Mouse (Mus musculus) mature B cell (primary cell): ENCODE results near the gene Synj2bp.
"Not testable (repeated sequence)": the region's sequence is repeated elsewhere in the genome, so short reads cannot be mapped to it uniquely, and the experiment has no call there.

Source experiments
- in situ Hi-C: fragments of 300-500 bp; cut with MboI; formaldehyde crosslinking; loops from 2 replicates; pipeline ENCODE4 v1.14.3; 2019

The Synj2bp gene

GRCm38 (mm10) chr12:81532316-81533028 lies at the start of gene Synj2bp, which contains the start of gene Gm20498:
Gene Synj2bp (minus strand): TSS chr12:81532911.
Gene Gm20498 (minus strand): TSS chr12:81532905.
- in situ Hi-C loops = no loop called here

GRCm38 (mm10) chr12:81568374-81568773 lies 35.7 kb upstream of the Synj2bp start, which contains the start of gene Adam21:
Gene Adam21 (minus strand): TSS chr12:81568474.
- in situ Hi-C loops = no loop called here

DNA sequence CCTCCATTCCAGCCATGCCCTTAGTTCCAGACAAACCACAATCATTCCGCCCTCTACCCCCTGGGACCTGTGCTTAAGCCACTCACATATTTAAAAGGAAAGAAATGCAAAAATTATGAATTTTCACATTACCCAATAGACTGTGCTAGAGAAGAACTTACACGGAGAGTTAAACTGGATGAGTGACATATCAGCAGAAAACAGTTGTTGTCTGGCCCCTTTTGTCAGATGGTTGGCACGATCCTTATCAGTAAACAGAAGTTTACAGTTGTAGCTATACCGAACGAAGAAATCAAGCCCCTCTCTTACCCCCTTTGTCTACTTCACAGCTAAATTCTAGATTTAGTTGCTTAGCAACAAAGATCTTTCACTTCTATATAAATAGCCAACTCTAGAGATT lies 35.2 kb upstream of the Synj2bp start:
- in situ Hi-C loops = no loop called here

GRCm38 (mm10) chr12:81564173-81564572 lies 31.5 kb upstream of the Synj2bp start:
- in situ Hi-C loops = no loop called here

- in situ Hi-C loops = no loop called here
Measured at GRCm38 (mm10) chr12:81549286-81549685, 16.6 kb upstream of the Synj2bp start.

GRCm38 (mm10) chr12:81547163-81547562 lies 14.5 kb upstream of the Synj2bp start:
- in situ Hi-C loops = no loop called here

DNA sequence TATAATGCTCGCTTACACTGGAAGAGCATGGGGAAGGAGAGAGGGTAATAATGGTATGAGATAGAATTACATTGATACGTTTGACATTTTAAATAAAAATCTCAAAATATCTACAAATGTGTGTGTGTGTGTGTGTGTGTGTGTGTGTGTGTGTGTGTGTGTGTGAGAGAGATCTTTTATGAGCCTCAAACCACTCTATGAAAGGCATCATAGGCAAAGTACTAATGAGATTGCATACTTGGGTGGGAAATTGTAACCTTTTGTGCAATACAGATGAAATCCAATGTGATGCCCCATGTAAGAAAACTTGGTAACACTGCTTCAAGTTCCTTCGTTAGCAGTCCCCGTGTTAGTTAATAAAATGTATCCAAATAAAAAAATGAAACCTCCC lies 313 bp upstream of the Synj2bp start:
- in situ Hi-C loops = no loop called here

DNA sequence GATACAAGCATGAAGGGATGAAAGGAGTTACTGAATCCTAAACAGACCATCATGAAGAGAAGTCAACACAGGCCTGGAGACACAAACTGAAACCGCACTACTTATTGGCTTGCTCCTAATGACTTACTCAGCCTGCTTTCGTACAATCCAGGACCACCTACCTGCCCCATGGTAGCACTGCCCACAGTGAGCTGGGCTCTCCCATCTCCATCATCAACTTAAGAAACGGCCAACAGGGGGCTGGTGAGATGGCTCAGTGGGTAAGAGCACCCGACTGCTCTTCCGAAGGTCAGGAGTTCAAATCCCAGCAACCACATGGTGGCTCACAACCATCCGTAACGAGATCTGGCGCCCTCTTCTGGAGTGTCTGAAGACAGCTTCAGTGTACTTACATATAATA lies 2.1 kb downstream of the Synj2bp start:
- in situ Hi-C loops = not testable (repeated sequence)

- in situ Hi-C loops = not testable (repeated sequence)
Measured at GRCm38 (mm10) chr12:81496906-81497305, 35.8 kb downstream of the Synj2bp start.

- in situ Hi-C loops = no loop called here
Measured at GRCm38 (mm10) chr12:81490491-81490890, 42.2 kb downstream of the Synj2bp start.

GRCm38 (mm10) chr12:81485311-81485710 lies 47.4 kb downstream of the Synj2bp start:
- in situ Hi-C loops = no loop called here

- in situ Hi-C loops = no loop called here
Measured at GRCm38 (mm10) chr12:81484727-81485191, 48.0 kb downstream of the Synj2bp start, which contains the start of gene Cox16. Gene Cox16 (minus strand): TSS chr12:81485127.

GRCm38 (mm10) chr12:81484212-81484611 lies 48.5 kb downstream of the Synj2bp start:
- in situ Hi-C loops = no loop called here

DNA sequence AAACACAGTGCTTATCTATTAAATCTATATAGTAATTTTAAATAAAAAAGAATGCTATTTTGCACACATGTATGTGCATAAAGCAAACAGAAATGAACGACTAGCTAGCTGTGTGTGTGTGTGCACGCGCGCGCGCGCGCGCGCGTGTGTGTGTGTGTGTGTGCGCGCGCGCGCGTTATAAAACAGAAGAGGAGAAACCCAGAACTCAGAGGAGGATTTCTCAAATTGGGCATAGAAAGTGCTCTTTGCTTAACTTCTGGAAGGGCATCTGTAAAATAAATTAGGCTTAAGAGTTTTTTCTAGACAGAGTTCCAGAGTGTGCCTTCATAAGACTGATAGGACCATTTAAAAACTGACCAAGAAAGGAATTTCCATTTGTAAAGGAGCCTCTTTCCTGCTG lies 49.1 kb downstream of the Synj2bp start:
- in situ Hi-C loops = no loop called here

GRCm38 (mm10) chr12:81459051-81459450 lies 73.7 kb downstream of the Synj2bp start:
- in situ Hi-C loops = not testable (repeated sequence)
